Mouse (Mus musculus) frontal cortex, adult 2 months (tissue): ENCODE measurements around the gene Gm12887. TPM values are rescaled to one million over a fixed set of nuclear protein-coding genes. Genes with fewer than 3 reads are reported as not detected.

Experiments
- DNase-seq, 2 experiments: peaks; one replicate each; pipeline ENCODE4 v3.0.0; 2022; ENCODE audit warnings: low spot score in 1 of 2; ENCODE audit errors: extremely low spot score in 1 of 2
- polyA plus RNA-seq: library from polyadenylated mRNA; depleted of rRNA; stranded (reverse); fragments of >200 nt; gene quantifications from 2 replicates; pipeline ENCODE4 v1.2.3, GENCODE M21; 2012; rRNA removed

Gm12887 gene
- not detected in 2 replicates for polyA plus RNA-seq

GRCm38 (mm10) chr4:121622003-121622402 is at the start of gene Gm12887:
Gene Gm12887 (minus strand): TSS chr4:121622103.
- no peak for DNase-seq

- no peak for DNase-seq
Observed at GRCm38 (mm10) chr4:121657040-121657439, 35.1 kb upstream of the Gm12887 start.

Other genes with a start within 250 kb of the Gm12887 start
- not detected in 2 replicates for gene Gm12886, start 199.0 kb downstream of the Gm12887 start, polyA plus RNA-seq